Mouse (Mus musculus) liver, embryonic 14.5 days (tissue): ENCODE measurements around the gene Cacna2d2.

ENCODE experiments used
- CTCF ChIP-seq: IDR thresholded peaks from 2 replicates; pipeline ENCODE4 v1.5.1; 2016; ENCODE audit warnings: antibody characterized with exemption, low read depth, control low read depth
- EP300 ChIP-seq: IDR thresholded peaks from 2 replicates; pipeline ENCODE4 v1.6.1; 2016; ENCODE audit warnings: antibody characterized with exemption, low read depth

- TF ChIP-seq CTCF = no peak
- TF ChIP-seq EP300 = no peak
Observed at GRCm38 (mm10) chr9:107566855-107567254, 167.4 kb downstream of the Cacna2d2 start.
